Mouse (Mus musculus) gastrocnemius, postnatal 10 days (tissue): ENCODE results near the gene Olfr1183. TPM values are rescaled to one million over a fixed set of nuclear protein-coding genes. Genes with fewer than 3 reads are reported as not detected.
"Not testable (repeated sequence)": the region's sequence is repeated elsewhere in the genome, so short reads cannot be mapped to it uniquely, and the experiment has no call there.

Experiments
- DNase-seq: peaks from one replicate; pipeline ENCODE4 v3.0.0; 2021; ENCODE audit warnings: mixed read lengths
- long read RNA-seq, 2 experiments: library from polyadenylated mRNA; stranded (forward); transcript quantifications; one replicate each; pipeline ENCODE4 v2.0.0; 2021
- total RNA-seq, 2 experiments: library from RNA; stranded (reverse); gene quantifications; 2 replicates each; pipeline ENCODE4 v1.2.3; 2021

Gene Olfr1183
- total RNA-seq, result not detected
- long read RNA-seq, experiment 1, result 0 reads
- long read RNA-seq, experiment 2, result 0 reads

DNA sequence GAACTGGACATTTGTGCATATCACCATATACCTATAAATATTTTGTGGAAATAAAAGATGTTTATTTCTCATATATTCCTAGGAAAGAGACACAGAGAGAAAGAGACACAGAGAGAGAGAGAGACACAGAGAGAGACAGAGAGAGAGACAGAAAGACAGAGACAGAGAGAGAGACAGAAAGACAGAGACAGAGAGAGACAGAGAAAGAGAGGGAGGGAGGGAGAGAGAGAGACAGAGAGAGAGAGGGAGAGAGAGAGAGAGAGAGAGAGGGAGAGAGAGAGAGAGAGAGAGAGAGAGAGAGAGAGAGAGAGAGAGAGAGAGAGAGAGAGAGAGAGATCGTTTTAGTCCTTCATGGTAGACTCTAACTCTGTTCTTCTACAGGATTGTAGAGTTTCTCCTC is at the start of gene Olfr1183:
TSS of gene Olfr1183 (plus strand) at position 301 of the 400 bp plus-strand sequence.
- not testable (repeated sequence) for DNase-seq

GRCm38 (mm10) chr2:88406353-88406752 is 48.3 kb upstream of the Olfr1183 start, which contains the start of gene Olfr1179:
Olfr1179 (minus strand) TSS chr2:88406453.
- DNase-seq, result no peak

GRCm38 (mm10) chr2:88419051-88419450 is 35.6 kb upstream of the Olfr1183 start, which contains the start of gene Olfr1180:
Olfr1180 (minus strand) TSS chr2:88419151.
- DNase-seq, result no peak

GRCm38 (mm10) chr2:88426071-88426470 is 28.6 kb upstream of the Olfr1183 start, which contains the start of gene Olfr1181:
Olfr1181 (minus strand) TSS chr2:88426171.
- no peak for DNase-seq

DNA sequence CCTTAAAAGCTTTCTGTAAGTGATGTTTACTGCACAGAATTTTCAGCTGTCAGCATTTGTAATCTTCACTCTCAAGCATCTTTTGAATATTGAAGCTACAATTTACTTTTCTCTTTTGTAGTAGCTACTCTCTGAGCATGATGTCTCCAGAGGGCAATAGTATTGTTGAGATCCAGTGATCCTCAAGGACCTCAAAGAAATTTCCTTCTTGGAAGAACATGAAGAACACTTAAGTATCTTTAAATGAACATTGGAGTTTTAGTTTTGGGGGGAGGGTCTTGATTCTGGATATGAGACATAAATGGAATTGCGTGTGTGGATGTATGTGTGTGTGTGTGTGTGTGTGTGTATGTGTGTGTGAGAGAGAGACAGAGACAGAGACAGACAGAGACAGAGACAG is 5.6 kb upstream of the Olfr1183 start, which contains the start of gene Gm13757:
TSS of gene Gm13757 (minus strand) at position 101 of the 400 bp plus-strand sequence.
- DNase-seq, result no peak

DNA sequence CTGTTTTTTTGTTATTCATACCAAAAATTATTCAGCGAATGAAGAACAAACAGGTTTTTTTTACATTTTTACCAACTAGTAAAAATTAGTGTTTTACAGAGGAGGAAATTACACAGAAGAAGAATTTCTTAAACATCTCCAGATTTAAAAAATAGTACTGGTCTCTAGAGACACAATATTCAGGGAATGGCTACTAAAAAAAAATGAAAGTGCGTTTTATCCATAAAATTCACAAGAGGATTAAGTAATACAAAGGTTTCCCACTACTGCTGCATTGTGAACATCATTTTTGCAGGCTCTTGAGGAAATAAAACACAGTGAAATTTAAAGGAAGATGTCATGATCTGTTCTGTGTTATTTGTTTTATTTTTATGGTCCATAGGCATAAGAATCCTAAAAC is 28.6 kb downstream of the Olfr1183 start, which contains the start of gene Olfr1184:
TSS of gene Olfr1184 (plus strand) at position 301 of the 400 bp plus-strand sequence.
- no peak for DNase-seq

DNA sequence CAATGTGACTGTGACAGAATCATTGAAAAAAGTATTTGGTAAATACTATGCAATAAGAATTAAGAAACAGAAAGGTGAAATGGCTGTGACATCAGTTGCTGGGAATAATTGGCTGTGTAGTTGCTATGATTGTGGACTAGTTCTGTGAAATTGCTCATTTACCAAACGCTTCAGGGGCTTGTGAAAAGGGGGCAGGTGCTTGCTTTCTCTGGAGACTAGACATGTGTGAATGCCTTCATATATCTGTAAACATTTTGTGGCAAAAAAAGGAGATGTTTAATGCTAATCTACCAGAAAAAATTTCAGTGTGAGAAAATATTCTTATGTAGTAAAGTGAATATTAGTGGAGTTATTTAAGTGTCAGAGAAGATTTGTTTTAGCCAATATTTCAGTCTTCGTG is 38.4 kb downstream of the Olfr1183 start, which contains the start of gene Olfr1185-ps1:
TSS of gene Olfr1185-ps1 (plus strand) at position 301 of the 400 bp plus-strand sequence.
- no peak for DNase-seq

DNA sequence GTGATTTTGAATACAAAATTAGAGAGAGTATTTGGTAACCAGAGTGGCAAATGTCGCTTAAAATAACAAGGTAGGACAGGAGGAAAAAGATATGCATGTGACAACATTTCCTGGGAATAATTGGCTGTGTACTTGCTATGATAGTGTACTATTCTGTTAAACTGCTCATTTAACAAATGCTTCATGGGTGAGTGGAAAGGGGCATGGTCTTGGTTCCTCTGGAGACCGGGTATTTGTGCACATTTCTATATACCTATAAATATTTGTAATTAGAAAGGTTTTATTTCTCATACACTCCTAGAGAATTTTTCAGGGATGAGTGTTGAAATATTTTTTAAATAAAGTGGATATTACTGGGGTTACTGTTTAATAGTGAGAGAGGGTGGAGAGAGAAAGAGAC is 63.6 kb downstream of the Olfr1183 start, which contains the start of gene Olfr1186:
TSS of gene Olfr1186 (plus strand) at position 301 of the 400 bp plus-strand sequence.
- no peak for DNase-seq

Other genes starting within 250 kb of the Olfr1183 start
- not detected for gene Olfr1170, start 226.5 kb upstream of the Olfr1183 start, total RNA-seq
- not detected for gene Olfr1173, start 175.0 kb upstream of the Olfr1183 start, total RNA-seq
- gene Olfr1174-ps, start 139.7 kb upstream of the Olfr1183 start, total RNA-seq, result not detected
- not detected for gene Olfr1175-ps, start 127.7 kb upstream of the Olfr1183 start, total RNA-seq
- gene Olfr1176, start 118.1 kb upstream of the Olfr1183 start, total RNA-seq, result not detected
- gene Olfr1177-ps, start 108.4 kb upstream of the Olfr1183 start, total RNA-seq, result not detected
- not detected for gene Olfr1178, start 67.8 kb upstream of the Olfr1183 start, total RNA-seq
- gene Olfr1179, start 48.4 kb upstream of the Olfr1183 start, total RNA-seq, result not detected
- not detected for gene Olfr1180, start 35.7 kb upstream of the Olfr1183 start, total RNA-seq
- gene Olfr1181, start 28.7 kb upstream of the Olfr1183 start, total RNA-seq, result not detected
- not detected for gene Gm13757, start 5.7 kb upstream of the Olfr1183 start, total RNA-seq
- not detected for gene Olfr1184, start 28.7 kb downstream of the Olfr1183 start, total RNA-seq
- not detected for gene Olfr1185-ps1, start 38.5 kb downstream of the Olfr1183 start, total RNA-seq
- not detected for gene Olfr1186, start 63.7 kb downstream of the Olfr1183 start, total RNA-seq
- gene Olfr1188, start 102.1 kb downstream of the Olfr1183 start, total RNA-seq, result not detected
- not detected for gene Olfr1189, start 131.6 kb downstream of the Olfr1183 start, total RNA-seq
- not detected for gene Olfr1191-ps1, start 185.7 kb downstream of the Olfr1183 start, total RNA-seq
- not detected for gene Olfr1192-ps1, start 193.6 kb downstream of the Olfr1183 start, total RNA-seq
- gene Olfr1193, start 220.8 kb downstream of the Olfr1183 start, total RNA-seq, result not detected
- gene Olfr1195, start 234.3 kb downstream of the Olfr1183 start, total RNA-seq, result not detected
- not detected for gene Olfr1196, start 249.7 kb downstream of the Olfr1183 start, total RNA-seq